ENCODE assay signal across 7 mouse cellular contexts in genomic region chr8:104533971-104534778, GRCm38 (mm10). TPM values are rescaled to one million over a fixed set of nuclear protein-coding genes. Genes with fewer than 3 reads are reported as not detected.
DNase-seq lines count a peak whose midpoint lies in the region; ATAC-seq lines count a peak whose summit lies in the region.

TSS of gene Nae1 (minus strand) at chr8:104534637.
TSS of gene Car7 (plus strand) at chr8:104534689.

- H3K27ac ChIP-seq in intestine, embryonic 16.5 days (ENCODE audit: low read length): peak within 1 kb of the TSS; percentile 87
- H3K27ac ChIP-seq in midbrain, embryonic 11.5 days (ENCODE audit: low read depth, low read length): peak within 1 kb of the TSS; percentile 40; the same call in 1 of the 2 replicates

- H3K4me2 ChIP-seq in intestine, embryonic 16.5 days (ENCODE audit: low read depth, low read length): peak within 1 kb of the TSS; percentile 59
- H3K4me2 ChIP-seq in midbrain, embryonic 11.5 days: peak within 1 kb of the TSS; percentile 64

- peaks cover 16% of the 10 kb centered on the region for H3K4me1 ChIP-seq in intestine, embryonic 16.5 days (ENCODE audit: control insufficient read depth, insufficient read depth, low read length)
- H3K4me1 ChIP-seq in midbrain, embryonic 11.5 days (ENCODE audit: control insufficient read depth, insufficient read depth, low read length): peaks cover 5% of the 10 kb centered on the region; the same call in 1 of the 2 replicates

- H3K36me3 ChIP-seq in intestine, embryonic 16.5 days (ENCODE audit: control insufficient read depth, insufficient read depth, low read length): peaks cover 3% of the 10 kb centered on the region; the same call in 1 of the 2 replicates
- H3K36me3 ChIP-seq in midbrain, embryonic 11.5 days (ENCODE audit: control insufficient read depth, insufficient read depth, low read length): peaks cover 9% of the 10 kb centered on the region

- ATAC-seq in intestine, embryonic 16.5 days: peak; percentile 98
- ATAC-seq in midbrain, embryonic 11.5 days (ENCODE audit: low FRiP score): peak; percentile 97

- peak within 1 kb of the TSS; percentile 96 for H3K4me3 ChIP-seq in intestine, embryonic 16.5 days (ENCODE audit: low read length)
- H3K4me3 ChIP-seq in midbrain, embryonic 11.5 days (ENCODE audit: low read depth, low read length): peak within 1 kb of the TSS; percentile 77

- peak; percentile 88 for DNase-seq in adrenal gland, adult 8-10 months
- peak; percentile 93 for DNase-seq in embryo, embryonic 9.5 days (ENCODE audit: extremely low spot score)
- DNase-seq in gastrocnemius, postnatal 4 days (ENCODE audit: low spot score in 2 of 2): peak; percentile 89 to 91
- peak; percentile 93 to 94 for DNase-seq in left cerebral cortex, postnatal 36 days (ENCODE audit: low spot score in 2 of 2)
- DNase-seq in midbrain, embryonic 11.5 days (ENCODE audit: low spot score, missing footprints): peak; percentile 100
- peak; percentile 91 for DNase-seq in skeletal muscle tissue, adult 2 months (ENCODE audit: low read depth, low spot score)

- WGBS in intestine, embryonic 16.5 days: under 1% methylated on average over 70 of the region's 70 CpGs
- under 1% methylated on average over 70 of the region's 70 CpGs for WGBS in midbrain, embryonic 11.5 days

- H3K27me3 ChIP-seq in intestine, embryonic 16.5 days (replicated peaks; ENCODE audit: control insufficient read depth, insufficient read depth, low read length): peaks cover 4% of the 10 kb centered on the region; the same call in 1 of the 2 replicates
- H3K27me3 ChIP-seq in midbrain, embryonic 11.5 days (ENCODE audit: control insufficient read depth, insufficient read depth, low read length): peaks cover 8% of the 10 kb centered on the region

- H3K9me3 ChIP-seq in intestine, embryonic 16.5 days (ENCODE audit: control insufficient read depth, low read length): no peaks in the 10 kb centered on the region
- no peaks in the 10 kb centered on the region; the same call in 1 of the 2 replicates for H3K9me3 ChIP-seq in midbrain, embryonic 11.5 days (ENCODE audit: control insufficient read depth, low read length)

- H3K9ac ChIP-seq in intestine, embryonic 16.5 days (ENCODE audit: low read depth, low read length): peak within 1 kb of the TSS; percentile 95
- H3K9ac ChIP-seq in midbrain, embryonic 11.5 days (ENCODE audit: low read length): peak within 1 kb of the TSS; percentile 86

- intact Hi-C loops in left cerebral cortex, postnatal 36 days (cut with DNase I): loop anchor here (5.0 to 10.0 kb wide), 2 partner anchors 33 to 89 kb away; partner anchors contain the start of gene Dync1li2

RNA-seq across cellular contexts. Expression of gene Nae1, which starts in this region (rescaled TPM):
- total RNA-seq in adrenal gland, adult 8-10 months (2022): 10 to 100 TPM; 40.5 to 66.3 (median 47.3) TPM
- total RNA-seq in gastrocnemius, postnatal 4 days (2021): 10 to 100 TPM; 34.8 to 41.8 TPM
- 61.2 and 71.3 TPM in 2 replicates for polyA plus RNA-seq in intestine, embryonic 16.5 days (2015; fragmentation: Nextera tagmentation; extraction: Ambion mirVana)
- total RNA-seq in left cerebral cortex, postnatal 36 days (2021): 10 to 100 TPM; 43.5 to 49.6 TPM
- 138 and 148 TPM in 2 replicates for polyA plus RNA-seq in midbrain, embryonic 11.5 days (2014; fragmentation: Nextera tagmentation; extraction: Ambion mirVana)

RNA-seq across cellular contexts. Expression of gene Car7, which starts in this region (rescaled TPM):
- 1 to 10 TPM; 1.7 to 5.6 (median 3.2) TPM for total RNA-seq in adrenal gland, adult 8-10 months (2022)
- under 1 TPM; 0.64 to 0.80 TPM for total RNA-seq in gastrocnemius, postnatal 4 days (2021)
- polyA plus RNA-seq in intestine, embryonic 16.5 days (2015; fragmentation: Nextera tagmentation; extraction: Ambion mirVana): 1.2 and 1.4 TPM in 2 replicates
- 10 to 100 TPM; 24.7 to 34.0 TPM for total RNA-seq in left cerebral cortex, postnatal 36 days (2021)
- polyA plus RNA-seq in midbrain, embryonic 11.5 days (2014; fragmentation: Nextera tagmentation; extraction: Ambion mirVana): 0.82 and 1.5 TPM in 2 replicates

Comparison
In these comparisons a context has a peak if more than half of its experiments do, and no peak if none do; other contexts are left out.
1. Peak in every context shown above with its lines: DNase-seq, ATAC-seq, H3K4me3 ChIP-seq and H3K27ac ChIP-seq.